Mouse (Mus musculus): ENCODE measurements around the gene Srsf2.

DNA sequence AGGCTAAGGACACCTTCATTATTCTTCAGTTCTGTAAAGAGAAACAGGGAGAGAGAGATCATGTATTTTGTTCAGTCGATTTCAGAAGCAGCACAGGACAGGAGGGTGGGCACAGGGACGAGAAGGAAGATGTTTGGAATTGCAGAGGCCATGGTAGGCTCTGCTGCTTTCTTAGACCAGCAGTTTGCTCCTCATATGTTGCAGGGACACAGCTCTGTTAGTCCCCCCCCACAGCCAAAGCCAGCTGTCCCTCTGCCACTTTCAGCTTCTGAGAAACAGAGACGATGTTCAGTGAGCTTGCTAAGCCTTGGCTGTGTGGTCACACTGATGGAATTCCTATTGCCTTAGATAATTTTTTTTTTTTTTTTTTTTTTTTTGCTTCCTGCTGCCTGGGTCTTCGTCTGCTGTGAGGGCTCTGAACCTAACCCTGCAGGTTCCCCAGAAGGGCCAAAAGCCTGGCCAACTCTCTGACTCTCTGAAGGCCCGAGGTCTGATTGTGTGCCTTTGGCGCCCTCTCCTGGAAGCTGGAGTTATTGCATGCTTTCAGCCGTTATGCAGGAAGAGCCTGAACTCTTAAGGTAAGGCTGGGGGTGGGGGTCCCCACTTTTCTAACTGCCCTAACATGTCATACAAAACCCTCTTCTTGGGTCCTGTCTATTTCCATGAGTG lies 44.8 kb downstream of the Srsf2 start:
- TF ChIP-seq CTCF (IDR thresholded peaks at IDR 0.05; ENCODE audit: control insufficient read depth, insufficient read depth, insufficient replicate concordance, low read depth, low read length) (peak; percentile 88), POLR2A (IDR thresholded peaks at IDR 0.05; ENCODE audit: control insufficient read depth, low read depth, low read length) (no peak)
